Mouse (Mus musculus) heart, postnatal 0 days (tissue): ENCODE results near the gene Pex26.

Source experiments
- CTCF ChIP-seq: IDR thresholded peaks from 2 replicates; pipeline ENCODE4 v1.5.1; 2016; ENCODE audit warnings: antibody characterized with exemption, control low read depth, low read depth
- EP300 ChIP-seq: IDR thresholded peaks from 2 replicates; pipeline ENCODE4 v1.6.1; 2016; ENCODE audit warnings: antibody characterized with exemption, low read depth

DNA sequence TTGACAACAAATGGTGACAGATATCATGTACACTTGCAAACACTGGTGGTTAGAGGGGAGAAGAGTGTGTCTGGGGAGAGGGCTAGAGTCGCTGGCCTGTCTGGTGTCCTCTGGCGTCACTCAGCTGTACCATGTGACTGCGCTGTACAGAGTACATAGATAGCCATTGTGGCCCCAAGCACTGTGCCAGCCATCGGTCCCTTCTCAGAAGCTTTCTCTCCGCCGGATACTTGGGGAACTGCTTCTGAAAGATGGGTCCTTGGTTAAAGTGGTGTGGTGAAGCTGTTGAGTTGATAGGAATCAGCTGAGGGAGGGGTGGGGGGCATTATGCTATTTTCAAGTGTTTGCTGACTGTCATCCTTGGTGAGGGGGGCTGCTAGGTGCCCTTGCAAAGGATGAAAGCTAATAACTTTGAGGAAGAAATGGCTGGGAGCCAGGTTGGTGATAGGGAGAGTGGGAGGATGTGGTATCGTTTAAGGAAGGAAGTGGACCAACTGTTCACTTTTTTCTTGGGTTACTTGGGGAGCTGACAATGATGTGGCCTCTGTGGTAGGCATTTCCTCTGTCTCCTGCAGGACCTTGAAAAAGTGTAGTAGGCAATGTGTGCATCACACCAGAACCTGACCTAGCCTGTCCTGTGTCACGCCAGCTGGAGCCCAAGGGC, 31.3 kb downstream of the Pex26 start:
- TF ChIP-seq CTCF = no peak
- TF ChIP-seq EP300 = no peak
